Mouse (Mus musculus) R1 (cell line): ENCODE data around the gene Angel1.
A peak's percentile ranks its signal among the peaks of the same experiment; 100 is the strongest.

Experiments used
- DNase-seq: peaks from one replicate; pipeline ENCODE4 v3.0.0-alpha.2; 2018; ENCODE audit warnings: low read depth, low spot score

The Angel1 gene

DNA sequence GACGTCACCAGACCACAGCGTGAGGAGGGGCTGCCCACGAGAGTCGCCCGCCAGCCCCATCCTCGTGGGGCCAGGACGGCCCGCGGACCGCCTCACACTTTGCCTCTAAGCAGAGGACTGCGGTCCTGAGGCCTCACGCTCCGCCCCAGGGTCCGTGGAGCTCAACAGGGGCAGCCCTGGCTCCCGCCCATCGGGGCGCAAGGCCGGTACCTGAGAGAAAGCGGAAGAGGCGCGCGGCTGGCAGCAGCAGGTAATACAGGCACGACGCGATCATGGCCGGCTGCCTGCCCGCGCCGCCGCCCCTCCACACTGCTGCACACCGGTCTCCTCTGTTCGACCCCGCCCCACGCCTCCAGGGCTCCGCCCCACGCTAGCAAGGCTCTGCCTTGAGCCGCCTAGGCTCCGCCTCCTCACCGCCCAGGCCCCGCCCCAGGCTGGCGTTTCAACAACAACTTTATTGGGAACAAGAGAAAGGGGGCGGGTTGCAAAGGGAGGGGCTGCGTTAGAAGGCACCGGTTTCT, at the start of gene Angel1:
Gene Angel1 (minus strand): TSS at position 341 of the 521 bp plus-strand sequence.
- DNase-seq = peak; percentile 98

DNA sequence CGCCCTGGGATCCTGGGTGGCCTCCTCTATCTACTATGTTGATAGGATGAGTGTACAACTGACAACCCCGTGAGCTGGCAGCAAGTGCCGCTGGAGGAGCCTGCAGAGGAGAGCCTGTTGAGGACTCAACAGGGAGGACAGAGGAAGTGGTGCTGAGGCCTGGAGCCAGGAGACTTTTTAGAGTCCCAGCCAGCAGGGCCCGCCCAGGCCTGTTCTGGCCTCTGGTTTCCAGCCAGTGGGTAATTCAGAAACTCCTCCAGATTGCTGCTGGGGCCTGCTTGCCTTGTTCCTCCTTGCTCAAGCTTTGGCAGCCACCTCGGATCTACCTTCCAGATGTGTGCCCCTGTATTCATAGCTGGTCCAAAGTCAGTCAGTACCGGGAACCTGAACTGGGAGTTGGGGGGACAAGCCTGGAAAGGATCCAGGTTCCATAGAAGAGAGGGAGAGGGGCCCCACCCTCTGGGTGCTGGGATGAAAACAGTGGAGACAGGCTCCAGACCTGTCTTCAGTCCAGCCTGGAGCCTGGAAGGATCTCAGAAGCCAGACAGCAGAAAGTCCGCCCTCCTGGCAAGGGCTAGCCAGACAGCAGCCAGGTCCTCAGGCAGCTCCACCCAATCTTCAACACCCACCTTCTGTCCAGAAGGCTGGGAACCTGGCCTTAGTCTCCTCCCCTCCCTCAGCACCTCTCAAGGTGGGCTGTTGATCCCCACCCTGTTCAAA, 49.5 kb upstream of the Angel1 start:
- DNase-seq = no peak

DNA sequence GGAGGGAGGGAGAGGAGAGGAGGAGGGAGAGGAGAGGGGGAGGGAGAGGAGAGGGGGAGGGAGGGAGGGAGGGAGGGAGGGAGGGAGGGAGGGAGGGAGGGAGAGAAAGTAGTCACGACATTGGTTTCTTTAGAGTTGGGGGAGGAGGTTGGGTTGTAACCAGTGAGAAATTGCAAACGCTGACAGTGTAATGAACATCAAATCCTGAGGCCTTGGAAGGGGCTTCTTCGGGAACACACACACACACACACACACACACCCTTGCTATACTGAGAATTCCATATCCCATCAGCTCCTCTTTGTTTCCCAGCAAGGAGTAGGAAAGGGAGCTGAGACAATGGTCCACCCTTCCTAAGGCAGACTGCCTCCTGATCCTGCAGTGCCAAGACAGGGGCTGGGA, 46.3 kb upstream of the Angel1 start:
- no peak for DNase-seq

- DNase-seq = peak; percentile 97
Observed at GRCm38 (mm10) chr12:86771823-86772427, 45.7 kb upstream of the Angel1 start.

- DNase-seq = peak; percentile 91
Observed at GRCm38 (mm10) chr12:86770927-86771326, 44.7 kb upstream of the Angel1 start.

DNA sequence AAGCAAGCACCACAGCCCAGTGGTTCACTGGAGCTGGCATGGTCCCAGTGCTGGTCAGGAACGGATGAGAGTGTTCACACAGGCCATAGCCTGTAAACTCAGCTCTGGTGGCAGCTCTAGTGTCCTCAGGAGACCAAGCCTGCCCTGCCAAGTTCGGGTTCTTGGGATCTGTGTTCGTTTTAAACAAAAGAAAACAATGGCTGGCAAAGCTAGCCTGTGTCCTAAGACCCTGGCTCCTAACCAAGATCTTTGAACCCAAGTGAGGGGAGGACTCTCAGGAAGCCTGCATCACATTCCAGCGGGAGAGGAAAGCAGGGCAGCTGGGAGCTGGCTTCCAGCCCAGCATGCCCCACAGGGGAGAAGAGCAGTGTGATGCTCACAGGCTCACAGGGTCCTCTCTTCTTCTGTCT, 44.0 kb upstream of the Angel1 start:
- no peak for DNase-seq

- no peak for DNase-seq
Observed at GRCm38 (mm10) chr12:86769819-86770218, 43.6 kb upstream of the Angel1 start.

GRCm38 (mm10) chr12:86768986-86769580, 42.8 kb upstream of the Angel1 start:
- peak; percentile 79 for DNase-seq

GRCm38 (mm10) chr12:86767868-86768631, 41.8 kb upstream of the Angel1 start:
- DNase-seq = peak; percentile 90

- DNase-seq = no peak
Observed at GRCm38 (mm10) chr12:86766467-86766866, 40.2 kb upstream of the Angel1 start.

DNA sequence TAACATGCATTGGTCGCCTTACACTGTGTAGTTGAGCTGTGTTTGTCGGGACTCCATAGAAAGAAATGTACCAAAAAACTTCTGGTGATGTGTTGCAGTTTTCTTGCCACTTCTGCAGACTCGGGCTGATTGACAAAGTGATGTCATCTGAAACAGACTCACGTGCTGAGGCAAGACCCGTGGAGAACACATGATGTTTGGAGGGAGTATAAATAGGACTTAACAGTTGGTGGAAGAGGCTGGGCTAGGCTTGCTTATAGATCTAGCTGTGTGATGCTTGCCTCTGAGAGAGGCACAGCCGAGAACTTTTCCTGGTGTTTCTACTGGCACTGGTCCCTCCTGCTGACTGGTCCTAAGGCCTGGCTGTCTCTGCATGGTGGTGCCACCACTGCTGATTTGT, 37.8 kb upstream of the Angel1 start:
- no peak for DNase-seq

DNA sequence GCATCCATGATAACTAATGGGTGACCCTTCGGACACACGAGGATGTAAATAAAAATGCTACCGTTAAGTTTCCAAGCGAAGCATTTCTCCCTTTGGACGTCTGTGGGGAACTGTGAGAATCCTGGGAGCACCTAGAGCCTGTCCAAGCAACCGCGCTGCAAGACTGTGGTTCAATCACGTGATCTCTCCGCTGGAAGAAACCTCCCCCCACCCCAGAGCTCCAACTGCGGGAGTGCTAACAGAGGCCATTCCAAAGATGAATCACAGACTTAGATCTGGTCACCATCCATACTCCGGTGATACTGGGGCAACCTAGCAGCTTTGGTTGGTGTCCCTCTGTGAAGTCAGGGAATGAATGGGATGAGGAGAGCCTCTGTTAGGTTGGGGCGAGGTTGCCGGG, 34.8 kb upstream of the Angel1 start:
- peak; percentile 48 for DNase-seq

DNA sequence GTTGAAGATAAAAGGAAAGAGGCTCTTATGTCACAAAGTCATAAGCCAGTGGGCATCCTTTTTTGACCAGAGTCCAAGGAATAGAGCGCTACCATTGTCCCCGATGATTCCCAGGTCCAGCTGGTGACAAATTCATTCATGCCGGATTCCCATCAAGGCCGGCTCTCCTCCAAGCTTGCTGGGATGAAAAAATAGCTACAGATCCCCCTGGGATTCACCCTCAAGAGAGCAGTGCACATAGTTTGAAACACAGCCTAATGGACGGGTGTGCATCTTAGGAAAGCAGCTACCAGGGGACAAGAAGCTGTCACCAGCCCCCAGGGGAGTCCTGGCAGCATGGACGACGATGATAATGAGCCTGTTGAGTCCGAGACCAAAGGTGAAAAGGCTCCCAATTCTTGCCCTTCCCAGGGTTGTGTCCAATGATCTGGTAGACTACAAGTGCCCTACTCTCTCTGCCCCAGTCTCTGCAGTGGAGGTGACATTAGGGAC, 8.1 kb upstream of the Angel1 start, which contains the start of gene Lrrc74a:
Gene Lrrc74a (plus strand): TSS at position 51 of the 492 bp plus-strand sequence.
- no peak for DNase-seq

DNA sequence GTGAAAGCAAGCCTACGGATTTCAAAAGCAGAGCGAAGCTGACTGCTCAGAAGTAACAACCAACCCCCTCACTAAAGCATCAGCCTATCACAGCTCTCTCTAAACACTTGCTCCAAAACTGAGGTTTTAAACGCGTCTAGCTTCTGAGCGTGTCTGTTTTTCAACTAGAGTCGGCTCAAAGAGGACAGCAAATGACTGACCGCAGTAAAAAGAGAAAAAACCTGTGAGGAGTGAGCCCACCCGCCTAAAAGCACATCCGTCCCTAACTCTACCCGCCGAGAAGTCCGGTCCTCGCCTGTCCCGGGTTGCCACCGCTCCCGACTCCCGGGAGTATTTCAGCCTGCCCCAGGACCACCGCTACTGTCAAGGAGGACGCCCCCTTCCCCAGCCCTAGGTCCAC, 554 bp downstream of the Angel1 start:
- DNase-seq = peak; percentile 53

GRCm38 (mm10) chr12:86724300-86724699, 2.0 kb downstream of the Angel1 start:
- no peak for DNase-seq

DNA sequence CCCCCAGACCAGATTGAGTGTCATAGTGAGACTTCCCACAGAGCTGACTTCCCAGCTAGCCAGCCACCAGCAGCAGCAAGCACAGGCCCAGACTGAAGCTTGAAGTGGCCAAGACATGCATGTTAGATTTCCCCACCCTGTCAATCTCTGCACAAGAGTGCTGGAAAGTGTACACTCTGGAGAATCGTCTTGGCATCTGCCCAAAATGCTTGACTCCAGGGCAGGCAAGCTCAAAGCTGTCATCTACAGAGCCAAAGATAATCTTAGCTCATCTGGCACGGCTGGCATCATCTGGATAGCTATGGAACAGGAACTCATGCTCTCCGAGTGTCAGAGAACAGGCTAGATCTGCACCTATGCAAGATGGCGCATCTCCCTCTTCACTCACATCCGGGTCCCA, 4.8 kb downstream of the Angel1 start:
- DNase-seq = no peak

DNA sequence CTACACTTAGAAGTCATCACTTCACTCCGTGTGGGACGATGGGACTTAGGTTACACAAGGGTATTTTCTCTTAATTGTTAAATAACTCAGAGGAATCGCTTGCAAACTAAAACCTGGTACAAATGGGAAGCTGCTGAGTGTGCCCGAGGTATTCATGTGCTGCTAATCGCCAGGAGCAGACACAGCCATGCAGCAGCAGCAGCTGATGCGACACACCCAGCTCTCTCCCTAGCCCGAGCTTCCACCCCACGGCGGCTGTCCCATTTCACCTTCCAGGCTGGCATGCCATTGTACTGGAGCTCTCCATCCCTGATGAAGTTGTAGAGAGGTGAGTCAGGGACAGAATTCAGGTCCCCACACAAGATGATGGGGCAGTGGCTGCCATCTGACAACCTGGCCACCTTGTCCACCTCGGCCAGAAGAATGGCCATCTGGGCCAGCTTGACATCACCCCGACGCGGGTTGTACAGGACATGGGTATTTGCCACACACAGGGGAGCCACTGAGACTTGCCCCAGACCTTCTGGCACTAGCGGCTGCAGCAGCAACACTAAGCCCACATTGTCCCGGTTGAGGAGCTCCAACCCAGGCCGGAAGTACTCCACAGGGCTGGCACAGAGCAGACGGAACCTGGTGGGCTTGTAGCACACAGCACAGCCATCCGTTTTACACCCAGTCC, 6.2 kb downstream of the Angel1 start:
- DNase-seq = no peak

- DNase-seq = no peak
Observed at GRCm38 (mm10) chr12:86716962-86717361, 9.3 kb downstream of the Angel1 start.

DNA sequence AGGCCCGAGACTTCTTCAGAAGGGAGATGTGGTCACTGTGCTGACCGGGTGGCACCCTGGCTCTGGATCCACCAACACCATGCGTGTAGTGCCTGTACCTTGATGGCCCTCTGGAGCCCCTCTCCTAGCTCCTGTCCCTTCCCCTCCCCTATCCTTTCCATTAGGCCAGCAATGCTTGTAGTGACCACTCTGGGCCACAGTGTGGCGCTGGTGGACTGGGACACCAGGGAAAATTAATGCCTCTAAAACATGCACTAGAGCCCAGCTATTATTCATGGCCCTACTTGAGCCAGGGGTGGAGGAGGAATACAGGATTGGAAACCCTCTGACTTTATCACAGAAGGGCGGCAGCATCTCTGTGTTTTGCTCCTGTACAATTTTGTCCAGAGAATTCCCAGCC, 10.9 kb downstream of the Angel1 start:
- peak; percentile 66 for DNase-seq

DNA sequence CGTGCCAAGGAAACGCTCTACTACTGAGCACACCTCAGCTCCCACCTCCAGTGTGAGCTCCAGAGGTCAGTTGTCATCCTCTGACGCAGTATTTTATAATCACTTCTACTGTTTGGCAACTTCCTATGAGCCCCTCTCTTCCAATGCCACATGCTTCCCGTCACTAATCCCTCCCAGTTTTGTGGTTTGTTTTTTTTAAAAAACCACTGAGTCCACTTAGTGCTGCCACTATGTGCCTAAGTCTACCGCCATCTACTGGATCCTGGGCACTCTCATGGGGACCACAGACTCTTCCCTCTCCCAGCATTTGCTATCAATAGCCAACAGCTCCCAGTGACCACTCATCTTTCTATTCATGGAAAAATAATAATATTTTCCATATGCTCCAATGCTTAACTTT, 12.2 kb downstream of the Angel1 start:
- peak; percentile 36 for DNase-seq

DNA sequence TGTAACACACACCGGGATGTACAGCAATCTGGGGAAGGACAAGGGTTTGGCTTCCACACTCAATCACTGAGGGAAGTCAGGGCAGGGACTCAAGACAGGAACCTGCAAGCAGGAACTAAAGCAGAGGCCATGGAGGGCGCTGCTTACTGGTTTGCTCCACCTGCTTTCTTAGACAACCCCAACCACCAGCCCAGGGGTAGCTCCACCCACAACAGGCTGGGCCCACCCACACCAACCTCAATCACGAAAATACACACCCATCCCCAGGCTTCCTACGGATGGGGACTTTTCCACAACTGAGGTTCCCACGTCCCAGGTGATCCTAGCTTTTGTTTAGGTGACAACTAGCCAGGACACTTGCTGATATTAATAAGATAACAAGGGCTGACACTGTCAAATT, 20.4 kb downstream of the Angel1 start:
- DNase-seq = peak; percentile 66
